Mouse (Mus musculus) liver, postnatal 0 days (tissue): ENCODE data around the gene Hmgb4. TPM values are rescaled to one million over a fixed set of nuclear protein-coding genes. Genes with fewer than 3 reads are reported as not detected.

Experiments
- ATAC-seq: fragments of 200-750 bp; cut with Nextera tagmentation; 2 replicates; pipeline ENCODE4 v1.8.0; 2017; ENCODE audit warnings: mild to moderate bottlenecking, moderate library complexity
- DNase-seq: peaks from one replicate; pipeline ENCODE4 v3.0.0-alpha.2; 2016
- H3K27ac ChIP-seq: fragments of 300-500 bp; sonication (generic); 2 replicates; pipeline ENCODE4 v1.5.1; 2014; ENCODE audit warnings: antibody characterized with exemption, moderate library complexity, mild to moderate bottlenecking, low read depth
- H3K27me3 ChIP-seq: fragments of 300-500 bp; sonication (generic); 2 replicates; pipeline ENCODE4 v1.6.1; 2014; ENCODE audit warnings: low read length, control low read depth, mixed read lengths; ENCODE audit not compliant: insufficient read depth
- H3K36me3 ChIP-seq: fragments of 300-500 bp; sonication (generic); replicated peaks from 2 replicates; pipeline ENCODE4 v1.6.1; 2014; ENCODE audit warnings: mild to moderate bottlenecking, control low read depth, low read length, moderate library complexity, mixed read lengths; ENCODE audit not compliant: insufficient read depth
- H3K4me1 ChIP-seq: fragments of 300-500 bp; sonication (generic); 2 replicates; pipeline ENCODE4 v1.6.1; 2014; ENCODE audit warnings: antibody characterized with exemption, mild to moderate bottlenecking, control low read depth; ENCODE audit not compliant: insufficient read depth
- H3K4me2 ChIP-seq: fragments of 300-500 bp; sonication (generic); 2 replicates; pipeline ENCODE4 v1.6.1; 2014; ENCODE audit warnings: low read depth, mild to moderate bottlenecking, low read length, moderate library complexity, mixed read lengths
- H3K4me3 ChIP-seq: fragments of 300-500 bp; sonication (generic); 2 replicates; pipeline ENCODE4 v1.5.1; 2014; ENCODE audit warnings: low read depth, low read length
- H3K9ac ChIP-seq: fragments of 300-500 bp; sonication (generic); replicated peaks from 2 replicates; pipeline ENCODE4 v1.6.1; 2014; ENCODE audit warnings: mild to moderate bottlenecking, moderate library complexity
- H3K9me3 ChIP-seq: fragments of 300-500 bp; sonication (generic); 2 replicates; pipeline ENCODE4 v1.6.1; 2016; ENCODE audit warnings: mild to moderate bottlenecking, control low read depth, low read length, mixed read lengths
- CTCF ChIP-seq: sonication (generic); IDR thresholded peaks from 2 replicates; pipeline ENCODE4 v1.5.1; 2016; ENCODE audit warnings: antibody characterized with exemption, low read depth
- EP300 ChIP-seq: IDR thresholded peaks from 2 replicates; pipeline ENCODE4 v1.6.1; 2016; ENCODE audit warnings: antibody characterized with exemption, low read depth, mild to moderate bottlenecking
- WGBS: fragments of 180-500 bp; shearing (Covaris S2); extraction: QIAGEN DNeasy Blood & Tissue Kit; methylation state at CpG from one replicate; pipeline ENCODE4 v1.1.7; 2014; ENCODE audit not compliant: insufficient replicate concordance; 5-methylcytosine and 5-hydroxymethylcytosine counted together
- polyA plus RNA-seq: library from polyadenylated mRNA; unstranded; fragments of >200 nt; fragmentation: Nextera tagmentation; extraction: Ambion mirVana; gene quantifications from 2 replicates; pipeline ENCODE4 v1.2.1, GENCODE M21; 2015

Hmgb4 gene
- not detected in 2 replicates for polyA plus RNA-seq

DNA sequence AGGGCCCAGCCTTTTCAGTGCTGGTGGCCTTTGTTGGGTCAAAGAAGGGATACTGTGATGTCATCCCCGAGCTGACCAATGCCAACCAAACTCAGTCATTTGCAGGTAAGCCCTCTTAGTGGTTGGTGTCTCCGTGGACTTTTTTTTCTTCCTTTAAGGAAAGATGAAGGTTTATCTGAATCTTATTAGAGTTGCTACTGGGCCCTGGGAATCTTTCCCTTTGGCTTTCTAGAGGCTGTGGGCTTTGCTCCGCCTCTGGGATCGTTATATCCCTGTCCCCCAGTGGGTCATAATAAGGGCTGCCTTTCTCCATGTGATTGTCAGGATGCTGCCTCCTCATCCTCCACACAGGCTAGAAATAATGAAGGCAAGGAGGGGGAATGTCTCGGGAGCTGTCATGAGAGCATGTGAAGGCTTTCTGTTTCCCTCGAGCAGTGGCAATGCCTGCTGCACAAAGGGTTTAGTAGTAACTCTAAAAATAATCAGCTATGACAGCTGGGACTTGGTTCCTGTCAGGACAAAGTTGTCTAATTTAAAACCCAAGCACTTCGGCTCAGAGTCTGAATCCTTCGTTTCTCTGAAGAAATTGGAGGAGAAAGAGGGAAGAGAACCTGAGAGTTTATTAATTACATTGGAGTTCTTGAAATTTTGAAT is at the start of gene Hmgb4:
Gene Hmgb4, minus strand, starts transcription at position 51 of the 654 bp plus-strand sequence.
- no peak for DNase-seq
- Histone ChIP-seq H3K9ac (no peak within 1 kb of the TSS), H3K9me3 (no peaks in the 10 kb centered on the region), H3K36me3 (no peaks in the 10 kb centered on the region), H3K4me3 (no peak within 1 kb of the TSS), H3K27ac (no peak within 1 kb of the TSS), H3K4me2 (no peak within 1 kb of the TSS), H3K27me3 (no peaks in the 10 kb centered on the region), H3K4me1 (no peaks in the 10 kb centered on the region)
- 70% methylated on average over 8 of the region's 8 CpGs for WGBS
- no peak for ATAC-seq
- TF ChIP-seq CTCF (no peak), EP300 (no peak)

DNA sequence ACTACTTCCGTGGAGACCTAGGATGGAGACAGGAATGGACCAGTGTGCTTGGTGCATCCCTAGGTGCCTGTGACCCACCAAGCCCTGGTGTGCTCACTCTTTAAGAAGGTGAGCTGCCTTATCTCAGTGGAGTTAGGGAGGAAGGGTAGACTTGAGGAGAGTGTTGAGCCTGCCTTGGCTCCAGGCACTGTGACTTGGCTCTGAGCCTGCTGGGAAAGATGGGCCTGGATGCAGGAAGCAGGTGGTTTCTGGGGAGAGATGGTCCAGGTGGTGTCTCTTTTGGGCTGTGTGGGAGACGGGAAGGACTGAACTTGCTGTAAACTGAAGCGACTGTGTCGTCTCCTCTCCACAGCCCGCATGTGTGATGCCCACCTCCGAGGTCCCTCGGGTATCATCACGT is 45.3 kb upstream of the Hmgb4 start:
- no peak for TF ChIP-seq CTCF
- Histone ChIP-seq H3K9ac (no peak overlapping the region), H3K4me3 (no peak overlapping the region), H3K4me2 (no peak overlapping the region), H3K27me3 (no peaks in the 10 kb centered on the region), H3K36me3 (no peaks in the 10 kb centered on the region), H3K9me3 (no peaks in the 10 kb centered on the region), H3K4me1 (no peaks in the 10 kb centered on the region), H3K27ac (no peak overlapping the region)
- DNase-seq: no peak
- ATAC-seq: no peak
- WGBS: 82% methylated on average over 8 of the region's 8 CpGs

DNA sequence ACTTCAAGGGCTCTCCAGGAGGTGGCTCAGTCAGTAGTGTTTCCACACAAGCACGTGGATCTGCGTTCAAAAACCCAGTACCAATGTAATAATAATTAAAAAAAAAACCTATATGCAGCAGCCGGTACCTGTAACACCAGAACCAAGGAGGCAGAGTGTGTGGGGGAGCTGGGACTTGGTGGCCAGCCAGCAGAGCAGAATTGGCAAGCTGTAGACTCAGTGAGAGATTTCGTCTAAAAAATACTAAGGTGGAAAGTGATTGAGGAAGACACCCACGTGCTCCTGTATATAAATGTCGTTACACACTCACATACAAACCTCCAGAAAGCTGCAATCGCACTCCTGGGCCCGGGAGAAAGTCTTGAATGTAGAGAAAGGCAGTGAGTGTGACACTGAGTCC is 43.3 kb upstream of the Hmgb4 start:
- H3K4me1 ChIP-seq: no peaks in the 10 kb centered on the region
- H3K9me3 ChIP-seq: no peaks in the 10 kb centered on the region
- WGBS: 65% methylated on average over 8 of the region's 8 CpGs
- no peak for TF ChIP-seq EP300
- no peak for TF ChIP-seq CTCF
- no peak overlapping the region for H3K4me3 ChIP-seq
- DNase-seq: no peak
- H3K27ac ChIP-seq: no peak overlapping the region
- no peaks in the 10 kb centered on the region for H3K36me3 ChIP-seq
- no peak for ATAC-seq
- H3K27me3 ChIP-seq: no peaks in the 10 kb centered on the region
- no peak overlapping the region for H3K4me2 ChIP-seq
- no peak overlapping the region for H3K9ac ChIP-seq

DNA sequence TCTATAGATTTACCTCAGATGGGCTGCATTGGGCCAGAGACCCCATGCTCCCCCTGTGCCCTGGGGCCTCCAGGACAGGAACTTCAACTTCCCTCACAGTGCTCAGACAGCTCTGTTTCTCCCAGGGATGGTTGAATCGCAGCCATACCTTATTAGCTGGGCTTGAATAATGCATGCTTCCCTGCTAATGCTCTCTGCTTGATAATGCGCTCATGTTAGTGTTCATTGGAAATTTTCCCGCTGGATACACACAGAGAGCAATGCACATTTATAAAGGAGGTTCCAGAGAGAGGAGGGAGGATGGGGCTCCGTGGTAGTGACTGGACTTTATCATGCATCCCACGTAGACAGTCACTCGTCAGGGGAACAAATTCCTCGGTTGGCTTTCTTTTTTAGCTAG is 27.3 kb upstream of the Hmgb4 start:
- DNase-seq (no peak), ATAC-seq (no peak)
- Histone ChIP-seq H3K9me3 (no peaks in the 10 kb centered on the region), H3K4me2 (no peak overlapping the region), H3K4me3 (no peak overlapping the region), H3K27ac (no peak overlapping the region), H3K9ac (no peak overlapping the region), H3K27me3 (no peaks in the 10 kb centered on the region), H3K36me3 (no peaks in the 10 kb centered on the region), H3K4me1 (no peaks in the 10 kb centered on the region)
- TF ChIP-seq EP300 (no peak), CTCF (no peak)
- 71% methylated on average over 7 of the region's 7 CpGs for WGBS

DNA sequence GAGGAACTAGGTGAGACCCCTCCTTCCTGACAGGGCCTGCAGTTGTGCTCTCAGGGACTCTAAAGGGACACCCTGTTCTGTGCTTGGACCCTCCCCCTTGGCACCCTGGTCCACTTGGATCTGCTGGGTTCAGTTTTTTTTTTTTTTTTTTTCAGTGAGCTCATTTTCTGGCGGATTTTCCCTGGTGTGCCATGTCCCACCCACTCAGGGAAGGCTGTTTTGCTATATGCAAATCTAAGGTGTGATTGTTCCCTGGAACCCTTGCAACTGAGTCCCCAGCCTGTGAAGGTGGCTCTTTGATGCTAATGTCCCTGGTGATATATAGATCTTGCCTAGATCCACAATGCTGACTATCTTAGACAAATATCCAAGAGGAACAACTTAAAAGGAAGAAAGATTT is 24.3 kb upstream of the Hmgb4 start:
- 50% methylated on average over 1 of the region's 1 CpGs for WGBS
- H3K27me3 ChIP-seq: no peaks in the 10 kb centered on the region
- DNase-seq (no peak), ATAC-seq (no peak)
- H3K27ac ChIP-seq: no peak overlapping the region
- no peaks in the 10 kb centered on the region for H3K4me1 ChIP-seq
- H3K36me3 ChIP-seq: no peaks in the 10 kb centered on the region
- no peak overlapping the region for H3K4me3 ChIP-seq
- no peak overlapping the region for H3K4me2 ChIP-seq
- TF ChIP-seq CTCF: no peak
- no peak for TF ChIP-seq EP300
- H3K9ac ChIP-seq: no peak overlapping the region
- no peaks in the 10 kb centered on the region for H3K9me3 ChIP-seq

DNA sequence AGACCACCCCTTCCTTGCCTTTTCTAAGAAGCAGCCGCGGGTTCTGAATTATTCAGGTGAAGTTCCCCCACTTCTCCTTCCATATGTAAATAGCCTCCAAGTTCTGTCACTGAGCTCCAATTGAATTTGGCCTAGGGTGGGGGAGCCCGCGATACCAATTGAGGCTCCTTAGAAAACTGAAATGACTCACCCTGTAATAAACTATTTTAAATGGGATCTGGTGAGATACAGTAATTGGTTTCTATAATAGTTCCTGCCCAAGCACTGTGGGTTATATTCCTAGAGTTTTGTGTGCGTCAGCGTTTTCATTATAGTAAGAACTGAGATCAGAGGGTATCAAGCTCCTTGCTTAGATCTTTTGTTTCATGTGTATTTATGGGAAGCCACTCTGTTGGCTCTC is 14.8 kb upstream of the Hmgb4 start:
- no peaks in the 10 kb centered on the region for H3K27me3 ChIP-seq
- no peak overlapping the region for H3K4me3 ChIP-seq
- DNase-seq (no peak), ATAC-seq (no peak)
- TF ChIP-seq CTCF (no peak), EP300 (no peak)
- no peak overlapping the region for H3K9ac ChIP-seq
- no peak overlapping the region for H3K4me2 ChIP-seq
- H3K4me1 ChIP-seq: no peaks in the 10 kb centered on the region
- no peak overlapping the region for H3K27ac ChIP-seq
- 73% methylated on average over 6 of the region's 6 CpGs for WGBS
- H3K36me3 ChIP-seq: no peaks in the 10 kb centered on the region
- H3K9me3 ChIP-seq: no peaks in the 10 kb centered on the region

DNA sequence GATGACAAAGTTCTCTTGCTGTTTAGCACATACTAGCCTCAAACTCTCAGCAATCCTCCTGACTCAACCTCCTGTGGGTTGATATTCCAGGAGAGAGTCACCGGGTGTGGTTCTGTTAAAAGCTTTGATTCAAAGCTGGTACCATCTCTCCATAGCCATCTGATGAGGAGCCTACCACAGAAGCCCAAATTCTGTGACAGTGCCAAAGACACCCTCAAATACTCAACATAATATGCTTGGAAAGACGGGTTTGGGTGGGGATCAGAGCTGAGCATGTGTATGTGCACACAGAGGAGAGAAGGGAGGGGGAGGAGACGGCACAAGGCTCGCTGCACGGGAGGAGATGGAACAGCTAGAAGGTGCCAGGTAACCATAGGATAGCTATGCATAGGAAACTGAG is 14.4 kb upstream of the Hmgb4 start:
- TF ChIP-seq EP300 (no peak), CTCF (no peak)
- no peaks in the 10 kb centered on the region for H3K4me1 ChIP-seq
- no peak overlapping the region for H3K9ac ChIP-seq
- no peak overlapping the region for H3K4me3 ChIP-seq
- no peaks in the 10 kb centered on the region for H3K27me3 ChIP-seq
- DNase-seq: no peak
- WGBS: 84% methylated on average over 5 of the region's 5 CpGs
- no peaks in the 10 kb centered on the region for H3K36me3 ChIP-seq
- no peaks in the 10 kb centered on the region for H3K9me3 ChIP-seq
- H3K27ac ChIP-seq: no peak overlapping the region
- ATAC-seq: no peak
- H3K4me2 ChIP-seq: no peak overlapping the region
